Mouse (Mus musculus) adrenal gland, adult 8-10 months (tissue): ENCODE data around the gene Hp1bp3. TPM values are rescaled to one million over a fixed set of nuclear protein-coding genes. Genes with fewer than 3 reads are reported as not detected.

Experiments used
- DNase-seq: peaks from one replicate; pipeline ENCODE4 v3.0.0; 2022
- total RNA-seq, 4 experiments: library from RNA; stranded (reverse); gene quantifications; 2 replicates each; pipeline ENCODE4 v1.2.4; 2022

Hp1bp3 gene
- total RNA-seq, 4 experiments from 2014 or later, result 228 to 267 (median 252) TPM

DNA sequence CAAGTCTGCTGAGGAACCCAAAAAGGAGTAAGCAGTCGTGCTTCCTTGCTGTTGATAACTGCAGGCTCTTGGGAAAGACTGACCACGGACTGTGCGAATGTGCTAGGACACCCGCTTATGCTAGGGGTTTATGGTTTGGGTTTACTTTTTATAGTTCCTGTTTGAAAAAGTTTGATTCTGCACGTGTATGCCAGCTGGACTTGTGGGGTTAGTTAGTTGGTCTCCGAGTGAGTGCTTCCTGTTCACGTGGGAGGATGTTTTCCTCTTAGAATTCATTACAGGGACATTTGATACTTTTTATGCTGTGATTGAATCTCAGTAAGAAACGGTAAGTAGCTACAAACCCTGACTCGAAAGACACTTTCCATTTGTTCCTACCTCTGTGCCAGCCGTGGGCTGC is 7.5 kb downstream of the Hp1bp3 start:
- no peak for DNase-seq

DNA sequence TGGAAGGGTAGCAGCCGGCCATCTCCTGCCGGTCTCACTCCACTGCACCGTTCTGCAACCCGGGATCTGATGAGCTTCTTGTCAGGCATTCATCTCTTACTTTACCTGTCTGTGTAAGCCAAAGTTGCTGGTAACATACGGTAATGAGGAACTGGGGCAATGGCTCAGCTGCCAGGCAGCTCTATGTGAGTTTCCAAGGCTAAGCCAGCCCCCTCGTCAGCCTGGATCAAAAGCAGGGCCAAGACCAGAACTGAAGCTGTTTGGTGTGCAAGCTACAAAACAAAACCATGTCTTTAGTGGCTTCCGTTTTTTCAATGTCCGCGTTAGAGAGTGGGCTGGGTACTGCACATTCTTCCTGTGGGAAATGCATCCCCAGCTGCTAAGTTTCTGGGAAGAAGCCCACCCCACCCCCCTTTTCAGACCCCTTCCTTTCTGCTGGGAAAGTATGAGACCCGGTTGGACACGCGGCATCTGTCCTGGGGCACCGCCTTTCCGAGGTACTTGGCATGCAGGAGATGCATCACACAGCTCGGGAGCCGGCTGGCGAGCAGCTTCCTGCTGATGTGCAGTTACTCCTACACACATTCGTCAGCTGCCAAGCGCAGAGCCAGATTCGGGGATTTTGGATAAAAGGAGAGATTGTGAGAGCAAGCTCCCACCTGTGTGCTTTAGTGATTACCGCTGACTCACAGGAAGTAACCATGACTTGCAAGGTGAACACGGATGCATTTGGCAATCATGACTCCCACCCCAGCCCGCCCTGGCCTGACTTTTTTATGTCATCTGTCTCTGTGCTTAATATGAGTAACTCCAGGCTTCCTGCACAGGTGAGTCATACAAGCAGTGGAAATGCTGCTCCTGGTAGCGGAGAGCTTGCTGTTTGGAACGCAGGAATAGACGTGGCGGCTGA is 30.9 kb downstream of the Hp1bp3 start:
- no peak for DNase-seq

DNA sequence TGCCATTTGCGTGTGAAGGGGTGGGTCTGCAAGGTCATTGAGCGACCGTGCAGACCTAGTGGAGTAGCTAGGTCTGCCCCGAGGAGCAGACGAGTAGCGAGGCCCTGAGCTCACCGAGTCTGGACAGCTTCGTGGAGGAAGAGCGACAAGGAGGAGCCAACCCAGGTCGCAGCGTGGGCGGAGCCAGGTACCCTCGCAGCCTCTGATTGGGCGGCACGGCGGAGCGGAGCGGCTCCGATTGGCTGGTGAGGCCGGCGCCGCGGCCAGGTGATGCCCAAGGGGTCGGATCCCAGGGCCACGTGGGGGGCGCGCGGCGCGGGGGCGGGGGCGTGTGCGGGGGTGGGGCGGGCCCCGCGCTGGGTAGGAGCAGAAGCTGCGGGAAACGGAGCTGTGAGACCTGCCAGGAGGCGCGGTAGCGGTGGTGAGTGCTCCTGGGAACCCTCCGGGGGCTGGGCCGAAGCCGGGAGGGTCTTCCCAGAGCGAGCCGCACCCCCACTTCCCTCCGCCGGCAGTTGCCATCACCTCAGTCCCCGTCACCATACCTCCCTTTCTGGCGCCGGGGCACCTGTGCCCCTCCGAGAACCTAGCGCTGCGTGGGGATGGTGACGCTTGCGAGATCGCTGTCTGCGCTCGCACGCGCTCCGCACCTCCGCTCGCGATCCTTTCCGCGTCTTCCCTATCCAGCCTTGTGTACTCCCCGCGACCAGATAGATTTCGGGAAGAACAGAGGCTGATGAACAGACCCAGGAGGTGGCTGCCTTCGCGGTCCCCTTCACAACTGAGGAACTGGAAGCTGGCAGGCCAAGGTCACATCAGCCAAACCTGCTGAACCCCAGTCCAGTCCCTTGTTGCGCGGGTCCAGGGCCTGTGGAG is 34.2 kb downstream of the Hp1bp3 start, which contains the start of the genes Sh2d5 and Kif17:
TSS of gene Sh2d5 (plus strand) at position 316 of the 873 bp plus-strand sequence.
TSS of gene Kif17 (plus strand) at position 348 of the 873 bp plus-strand sequence.
- peak; percentile 68 for DNase-seq

DNA sequence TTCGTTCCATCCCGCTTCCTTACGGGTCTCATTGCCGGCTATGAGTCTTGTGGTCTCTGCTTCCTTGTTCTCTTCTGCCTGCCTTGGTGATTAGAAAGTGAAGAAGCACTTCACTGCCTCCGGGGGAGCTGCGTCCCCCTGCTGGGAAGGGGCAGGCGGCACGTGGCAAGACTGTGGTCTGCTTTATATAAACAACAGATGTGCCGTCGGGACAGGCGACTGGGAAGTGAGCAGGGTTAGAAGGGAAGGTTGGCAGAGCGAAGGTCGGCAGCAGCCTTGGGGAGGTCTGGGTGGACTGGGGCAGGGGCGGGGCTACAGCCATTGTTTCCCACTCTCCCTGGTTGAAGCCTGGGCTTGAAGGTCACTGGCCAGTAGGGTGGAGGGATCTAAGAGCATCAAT is 35.7 kb downstream of the Hp1bp3 start:
- DNase-seq, result no peak

DNA sequence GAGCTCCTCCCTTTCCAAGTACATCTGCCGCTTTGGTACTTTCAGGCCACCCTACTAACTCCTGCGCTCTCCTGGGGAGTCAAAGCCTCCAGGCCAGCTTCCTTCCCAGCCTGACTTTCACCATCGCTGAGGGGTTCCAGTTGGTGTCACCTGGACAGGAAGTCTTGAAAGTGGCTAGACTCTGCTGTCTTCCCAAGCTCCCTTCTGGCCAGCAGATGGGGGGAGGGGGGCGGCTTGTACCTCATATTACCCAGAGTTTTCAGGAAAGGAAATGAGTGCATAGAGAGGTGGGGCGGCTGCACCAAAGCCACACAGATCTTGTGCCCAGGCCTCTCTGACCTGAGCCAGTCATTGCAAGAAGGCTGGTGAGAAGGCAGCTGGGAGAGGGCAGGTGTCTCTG is 36.1 kb downstream of the Hp1bp3 start:
- DNase-seq, result no peak

DNA sequence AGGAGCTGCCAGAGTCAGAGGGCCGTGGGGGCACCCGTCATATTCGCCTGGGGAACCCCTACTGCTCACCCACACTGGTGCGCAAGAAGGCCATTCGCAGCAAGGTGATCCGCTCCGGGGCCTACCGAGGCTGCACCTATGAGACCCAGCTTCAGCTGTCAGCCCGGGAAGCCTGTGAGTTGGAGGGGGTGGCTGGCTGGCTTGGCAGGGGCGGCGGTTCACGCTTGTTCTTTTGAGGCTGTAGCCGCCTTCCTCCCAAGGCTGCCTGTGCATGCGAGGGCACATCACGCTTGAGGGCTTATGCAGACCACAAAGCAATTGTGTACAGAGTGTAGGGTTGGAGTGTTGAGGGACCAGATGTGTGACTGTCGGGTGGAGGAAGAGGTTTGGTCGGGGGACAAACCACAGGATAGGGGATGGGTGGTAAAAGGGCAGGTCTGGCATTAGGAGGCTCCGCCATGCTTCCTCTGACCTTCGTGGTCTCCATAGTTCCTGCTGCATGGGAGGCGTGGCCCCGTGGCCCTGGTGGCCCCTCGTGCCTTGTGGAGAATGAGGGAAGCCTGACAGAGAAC is 41.1 kb downstream of the Hp1bp3 start:
- DNase-seq, result no peak

DNA sequence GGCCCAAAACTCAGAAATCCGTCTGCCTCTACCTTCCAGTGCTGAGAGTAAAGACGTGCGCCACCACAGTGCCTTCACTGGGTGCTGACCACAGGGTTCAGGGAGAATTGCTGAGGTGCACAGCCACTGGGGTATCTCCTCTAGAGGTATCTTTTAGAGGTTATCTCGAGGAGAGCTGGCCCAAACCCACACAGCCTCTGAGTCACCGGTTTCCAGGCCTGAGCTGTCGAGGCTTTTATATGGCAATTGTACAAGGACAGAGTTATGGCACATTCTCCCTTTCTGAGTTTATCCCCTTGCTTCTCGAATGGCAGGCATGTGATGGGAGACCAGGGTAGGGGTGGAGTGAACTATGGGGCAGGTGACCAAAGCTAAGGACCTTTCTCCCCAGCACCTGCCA is 42.6 kb downstream of the Hp1bp3 start:
- no peak for DNase-seq

DNA sequence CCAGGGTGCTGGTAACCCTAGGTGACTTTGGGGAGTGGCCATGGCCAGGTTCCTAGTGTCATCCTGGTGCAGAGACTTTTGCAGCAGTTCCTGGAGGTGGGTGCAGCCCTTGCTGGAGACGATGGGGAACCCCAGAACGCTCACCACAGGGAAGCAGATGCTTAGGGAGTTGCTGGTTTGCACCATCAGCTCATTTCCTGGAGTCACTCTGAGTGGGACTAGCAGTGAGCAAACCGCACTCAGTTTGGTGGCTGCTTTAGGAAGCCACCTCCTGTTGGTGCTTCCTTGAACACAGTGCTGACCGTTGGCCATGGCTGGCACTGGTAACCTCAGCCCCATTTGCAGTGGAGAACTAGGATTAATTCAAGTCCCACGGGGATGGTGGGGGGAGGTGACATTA is 43.4 kb downstream of the Hp1bp3 start:
- DNase-seq, result no peak

DNA sequence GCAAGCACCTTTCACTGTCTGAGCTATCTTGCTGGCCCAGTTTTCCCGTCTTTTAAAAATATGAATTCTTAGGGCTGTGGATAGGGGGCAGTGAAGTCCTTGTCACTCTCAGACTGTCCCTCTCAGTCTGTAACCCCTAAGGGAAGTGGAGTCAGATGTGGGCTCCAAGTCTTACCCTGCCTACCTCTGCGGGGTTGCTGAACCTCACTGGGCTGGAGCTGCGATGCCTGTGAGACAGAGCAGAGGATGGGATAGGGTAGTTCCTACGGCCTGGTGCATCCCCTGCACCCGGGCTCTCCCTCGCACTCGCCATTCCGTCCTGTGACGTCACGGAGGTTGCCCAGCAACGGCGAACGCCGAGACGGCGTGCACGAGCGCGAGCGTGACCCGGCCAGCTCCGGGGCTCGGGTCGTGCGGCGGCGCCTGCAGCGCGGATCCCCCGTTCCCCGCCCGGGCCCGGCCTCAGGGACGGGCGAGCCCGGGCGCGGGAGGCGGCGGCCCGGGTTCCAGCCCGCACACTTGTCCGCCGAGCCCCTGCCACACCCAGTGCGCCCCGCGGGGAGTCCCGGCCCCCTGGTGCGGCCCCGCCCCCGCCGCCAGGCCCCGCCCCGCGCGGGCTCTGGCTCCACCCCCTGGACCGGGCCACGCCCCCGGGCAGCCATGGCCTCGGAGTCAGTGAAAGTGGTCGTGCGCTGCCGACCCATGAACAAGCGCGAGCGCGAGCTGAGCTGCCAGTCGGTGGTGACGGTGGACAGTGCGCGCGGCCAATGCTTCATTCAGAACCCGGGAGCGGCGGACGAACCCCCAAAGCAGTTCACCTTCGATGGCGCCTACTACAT is 46.0 kb downstream of the Hp1bp3 start:
- peak; percentile 81 for DNase-seq

DNA sequence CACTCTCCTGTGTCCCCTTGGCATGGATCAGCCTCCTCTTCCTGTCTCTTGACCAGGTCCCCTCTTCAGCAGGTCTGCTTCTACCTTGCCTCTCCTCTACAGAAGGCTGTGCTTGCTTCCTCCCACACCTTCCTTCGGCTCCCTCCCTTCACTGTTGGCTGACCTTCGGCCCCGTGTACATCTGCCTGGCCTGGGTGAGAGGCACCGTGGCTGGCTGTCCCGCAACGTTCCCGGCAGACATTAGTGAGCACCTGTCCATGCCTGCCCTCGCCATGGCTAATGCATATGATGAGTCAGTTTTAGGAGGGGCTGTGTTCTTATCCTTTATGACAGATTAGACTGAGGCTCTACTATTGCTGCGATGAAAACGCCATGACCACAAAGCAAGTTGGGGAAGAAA is 51.8 kb downstream of the Hp1bp3 start:
- no peak for DNase-seq

DNA sequence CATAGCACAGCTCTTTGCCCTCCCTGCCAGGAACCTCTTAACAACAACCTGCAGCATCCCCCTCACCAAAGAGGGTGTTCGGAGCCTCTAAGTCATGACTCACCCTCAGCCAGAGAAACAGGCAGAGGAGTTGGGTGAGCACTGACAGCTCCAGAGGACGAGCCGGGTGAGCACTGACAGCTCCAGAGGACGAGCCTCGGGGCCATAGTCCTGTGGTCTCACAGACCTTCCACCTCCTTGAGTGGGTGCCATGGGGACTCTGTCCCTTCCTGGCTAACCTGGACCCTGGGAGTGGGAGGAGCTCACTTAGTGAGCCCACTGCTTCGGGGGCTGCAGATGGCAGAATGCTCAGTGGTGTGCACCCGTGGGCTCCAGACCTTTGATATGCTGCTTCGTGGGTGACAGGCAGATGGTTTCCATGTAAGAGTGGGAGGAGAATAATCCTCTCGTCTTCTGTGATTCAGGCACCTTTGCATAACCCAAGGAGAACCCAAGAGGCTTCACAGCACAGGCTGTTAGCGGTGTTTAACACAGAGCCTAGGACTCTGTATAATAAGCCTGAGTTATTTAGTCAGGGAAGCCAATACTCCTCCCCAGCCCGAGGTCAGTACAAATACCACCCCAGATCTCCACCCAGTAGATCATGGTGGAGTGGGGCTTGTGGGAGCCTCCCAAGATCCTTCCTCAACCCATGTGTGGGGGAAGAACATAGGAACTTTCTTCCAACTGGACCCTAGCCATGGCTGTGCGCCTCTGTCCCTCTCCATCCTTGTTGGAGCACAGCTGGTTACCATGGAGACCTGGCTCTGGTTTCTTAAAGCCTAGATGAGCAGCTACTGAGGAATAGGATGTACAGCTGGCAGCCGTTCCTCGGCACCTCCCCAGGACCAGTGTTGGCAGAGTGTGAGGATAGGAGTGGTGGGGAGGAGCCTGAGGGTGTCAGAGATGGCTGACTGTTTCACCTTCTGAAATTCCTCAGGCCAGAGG is 56.2 kb downstream of the Hp1bp3 start:
- DNase-seq, result no peak

DNA sequence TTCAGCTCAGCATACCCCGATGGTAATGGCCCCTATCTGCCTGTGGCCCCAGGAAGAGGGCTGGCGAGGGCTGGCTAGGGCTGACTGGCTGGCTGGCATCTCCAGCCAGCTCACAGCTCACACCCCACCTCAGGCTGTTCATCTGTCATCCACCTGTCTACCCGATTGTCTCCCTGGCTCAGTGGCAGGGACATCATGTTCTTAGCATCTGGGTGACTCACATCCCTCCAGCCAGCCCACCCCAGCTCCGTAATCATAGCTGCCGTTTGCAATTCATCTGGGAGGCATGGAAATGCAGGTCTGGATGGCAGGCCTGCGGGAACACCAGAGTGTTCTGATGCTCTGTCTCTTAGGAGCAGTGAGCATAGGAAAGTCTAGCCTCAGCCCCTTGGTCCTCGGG is 62.2 kb downstream of the Hp1bp3 start:
- DNase-seq, result no peak

DNA sequence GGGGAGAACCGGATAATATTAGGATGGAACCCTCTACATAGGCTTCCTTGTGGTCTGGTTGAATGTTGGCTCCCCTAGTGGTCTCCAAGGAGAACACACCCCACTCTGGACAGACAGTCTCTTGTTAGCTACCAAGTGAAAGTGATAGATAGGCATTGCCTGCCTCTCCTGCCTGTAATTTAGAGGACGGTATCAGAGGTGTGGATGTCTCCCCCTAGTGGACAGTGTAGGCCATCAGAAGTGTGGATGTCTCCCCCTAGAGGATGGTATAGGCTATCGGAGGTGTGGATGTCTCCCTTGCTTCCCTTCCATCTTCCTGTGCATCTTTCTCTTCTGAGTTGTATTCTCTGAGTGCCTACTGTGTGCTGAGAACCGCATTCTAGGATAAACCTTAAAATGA is 66.7 kb downstream of the Hp1bp3 start:
- DNase-seq, result peak; percentile 67

DNA sequence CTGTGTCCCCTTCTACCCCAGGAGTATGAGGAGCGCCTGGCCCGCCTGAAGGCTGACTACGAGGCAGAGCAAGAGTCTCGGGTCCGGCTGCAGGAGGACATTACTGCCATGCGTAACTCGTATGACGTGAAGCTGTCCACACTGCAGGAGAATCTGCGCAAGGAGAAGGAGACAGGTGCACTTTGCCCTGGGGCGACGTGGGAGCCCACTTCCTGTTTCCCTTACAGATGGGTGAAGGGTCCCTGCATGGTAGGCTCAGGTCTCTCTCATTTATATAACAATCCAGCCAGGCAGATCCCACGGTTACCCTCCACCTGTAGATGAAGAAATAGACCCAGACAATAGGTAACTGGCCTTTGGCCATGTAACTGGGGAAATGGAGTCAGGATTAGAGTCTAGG is 70.3 kb downstream of the Hp1bp3 start:
- DNase-seq, result no peak

DNA sequence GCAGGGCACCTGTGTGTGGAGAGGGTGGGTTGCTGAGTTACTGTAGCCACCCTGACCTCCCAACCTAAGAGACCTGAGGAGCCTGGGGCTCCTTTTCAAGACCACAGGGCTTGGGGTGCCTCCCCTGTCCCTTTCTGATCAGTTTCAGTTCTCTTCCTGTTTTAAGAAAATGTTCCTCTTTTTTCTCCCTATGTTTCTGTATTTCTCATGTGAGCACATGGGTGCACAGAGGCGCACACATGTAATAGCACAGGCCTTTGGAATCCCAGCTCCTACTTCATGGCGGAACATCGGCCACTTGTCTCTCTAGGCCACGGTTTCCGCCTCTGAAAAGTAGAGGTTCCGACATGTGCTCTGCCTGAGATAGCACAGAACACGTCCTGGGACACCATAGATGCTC is 72.6 kb downstream of the Hp1bp3 start:
- DNase-seq, result no peak

DNA sequence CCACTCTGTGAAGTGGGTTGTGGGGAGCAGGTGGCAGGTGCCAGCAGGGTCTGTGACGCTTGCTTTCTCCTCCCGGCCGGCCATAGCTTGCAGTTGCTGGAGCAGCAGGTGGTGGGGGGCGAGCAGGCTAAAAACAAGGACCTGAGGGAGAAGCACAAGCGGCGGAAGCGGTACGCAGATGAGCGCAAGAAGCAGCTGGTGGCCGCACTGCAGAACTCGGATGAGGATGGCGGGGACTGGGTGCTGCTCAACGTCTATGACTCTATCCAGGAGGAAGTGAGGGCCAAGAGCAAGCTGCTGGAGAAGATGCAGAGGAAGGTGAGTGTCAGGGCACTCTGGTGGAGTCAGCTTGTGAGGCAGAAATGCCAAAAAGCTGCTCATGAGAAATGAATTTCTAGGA is 75.9 kb downstream of the Hp1bp3 start:
- DNase-seq, result no peak

DNA sequence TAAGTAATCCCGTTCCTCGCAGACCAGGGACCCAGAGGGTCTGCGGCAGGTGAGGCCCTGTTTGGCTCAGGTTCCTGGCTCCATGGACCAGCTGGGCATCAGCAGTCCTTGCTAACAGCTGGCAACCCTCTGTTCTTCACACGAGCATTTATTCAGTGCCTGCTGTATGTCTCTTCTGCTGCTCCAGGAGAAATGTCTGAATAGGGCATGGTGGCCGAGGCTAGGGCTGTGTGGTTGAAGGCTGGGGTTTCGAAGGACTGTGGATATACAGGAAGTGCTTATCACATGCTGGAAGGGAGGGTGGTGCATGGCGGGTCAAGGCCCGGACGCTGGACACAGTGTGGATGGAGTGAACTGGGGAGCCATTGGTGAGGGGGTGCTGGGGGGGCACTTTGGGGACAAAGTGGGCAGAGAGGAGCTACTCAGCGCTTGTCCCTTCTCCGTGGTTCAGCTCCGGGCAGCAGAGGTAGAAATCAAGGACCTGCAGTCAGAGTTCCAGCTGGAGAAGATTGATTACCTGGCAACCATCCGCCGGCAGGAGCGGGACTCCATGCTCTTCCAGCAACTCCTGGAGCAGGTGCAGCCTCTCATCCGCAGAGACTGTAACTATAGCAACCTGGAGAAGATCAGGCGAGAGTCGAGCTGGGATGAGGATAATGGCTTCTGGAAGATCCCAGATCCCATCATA is 77.3 kb downstream of the Hp1bp3 start:
- no peak for DNase-seq

DNA sequence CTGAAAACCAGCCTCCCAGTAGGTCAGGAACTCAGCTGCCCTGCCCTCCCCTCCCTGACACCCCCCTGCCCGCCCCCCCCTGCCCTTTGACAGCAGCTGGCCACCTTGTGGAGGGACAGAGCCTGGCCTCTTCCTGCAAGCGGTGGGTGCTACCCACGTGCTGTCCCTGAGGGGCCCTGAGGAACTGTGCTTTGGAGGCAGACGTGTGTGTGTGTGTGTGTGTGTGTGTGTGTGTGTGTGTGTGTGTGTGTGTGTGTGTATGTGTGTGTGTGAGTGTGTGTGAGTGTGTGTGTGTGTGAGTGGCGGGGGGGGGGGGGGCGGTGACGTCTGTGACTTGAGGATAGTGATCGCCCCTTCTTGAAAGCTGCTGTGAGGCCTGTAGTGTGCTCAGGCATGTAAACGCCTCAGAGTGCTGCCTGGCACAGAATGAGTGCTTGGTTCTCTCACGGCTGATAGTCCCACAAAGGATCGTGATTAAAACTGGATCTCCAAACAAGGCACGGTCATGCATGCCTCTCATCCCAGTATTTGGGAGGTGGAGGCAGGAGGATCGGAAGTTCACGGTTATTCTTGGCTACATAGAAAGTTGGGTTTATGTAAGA is 78.0 kb downstream of the Hp1bp3 start:
- DNase-seq, result no peak
